Mouse (Mus musculus): ENCODE results near the gene Foxn4. TPM values are rescaled to one million over a fixed set of nuclear protein-coding genes. Genes with fewer than 3 reads are reported as not detected.

Gene Foxn4
- polyA plus RNA-seq, 1 experiment from 2014 or later, result 1.5 TPM

- Histone ChIP-seq H3K4me3 (replicated peaks; ENCODE audit: low read depth, low read length) (no peak overlapping the region), H3K4me1 (ENCODE audit: control insufficient read depth, insufficient read depth, low read length) (peaks cover 27% of the 10 kb centered on the region), H3K9me3 (ENCODE audit: control insufficient read depth, low read length) (no peaks in the 10 kb centered on the region), H3K27me3 (ENCODE audit: control insufficient read depth, insufficient read depth, low read length) (peaks cover 54% of the 10 kb centered on the region), H3K9ac (replicated peaks; ENCODE audit: low read length) (no peak overlapping the region), H3K4me2 (ENCODE audit: low read length) (no peak overlapping the region), H3K36me3 (ENCODE audit: control insufficient read depth, insufficient read depth, low read length) (no peaks in the 10 kb centered on the region), H3K27ac (replicated peaks; ENCODE audit: low read depth, low read length) (no peak overlapping the region)
- WGBS, result 71% methylated on average over 7 of the region's 7 CpGs
- DNase-seq (no peak), ATAC-seq (ENCODE audit: low FRiP score, low TSS enrichment) (no peak)
Measured at GRCm38 (mm10) chr5:114269499-114269898, 4.1 kb downstream of the Foxn4 start.

DNA sequence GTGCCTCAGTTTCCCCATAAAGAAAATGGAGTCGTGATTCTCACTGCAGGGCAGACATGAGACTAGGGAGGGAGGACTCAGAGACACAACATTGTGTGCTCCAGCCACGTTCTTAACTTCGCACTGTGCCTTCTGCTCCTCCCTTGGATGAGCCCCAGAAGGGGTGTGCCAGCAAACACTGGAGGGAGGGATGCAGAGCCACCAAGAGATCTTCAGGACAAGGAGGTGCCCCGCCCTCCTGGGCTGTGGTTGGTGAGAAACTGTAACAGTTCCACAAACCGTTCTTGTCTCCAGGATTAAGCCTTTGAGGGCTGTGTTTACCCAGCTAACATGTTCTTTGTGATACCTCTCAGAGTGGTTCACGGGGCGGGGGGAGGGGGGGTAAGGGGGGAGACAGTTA, 5.0 kb downstream of the Foxn4 start:
- Histone ChIP-seq H3K4me2 (ENCODE audit: low read length) (no peak overlapping the region), H3K4me3 (replicated peaks; ENCODE audit: low read depth, low read length) (no peak overlapping the region), H3K27me3 (ENCODE audit: control insufficient read depth, insufficient read depth, low read length) (peaks cover 45% of the 10 kb centered on the region), H3K4me1 (ENCODE audit: control insufficient read depth, insufficient read depth, low read length) (peaks cover 21% of the 10 kb centered on the region), H3K9me3 (ENCODE audit: control insufficient read depth, low read length) (no peaks in the 10 kb centered on the region), H3K9ac (replicated peaks; ENCODE audit: low read length) (no peak overlapping the region), H3K27ac (replicated peaks; ENCODE audit: low read depth, low read length) (no peak overlapping the region), H3K36me3 (ENCODE audit: control insufficient read depth, insufficient read depth, low read length) (no peaks in the 10 kb centered on the region)
- DNase-seq (peak; percentile 58), ATAC-seq (ENCODE audit: low FRiP score, low TSS enrichment) (no peak)
- WGBS, result 29% methylated on average over 7 of the region's 7 CpGs

DNA sequence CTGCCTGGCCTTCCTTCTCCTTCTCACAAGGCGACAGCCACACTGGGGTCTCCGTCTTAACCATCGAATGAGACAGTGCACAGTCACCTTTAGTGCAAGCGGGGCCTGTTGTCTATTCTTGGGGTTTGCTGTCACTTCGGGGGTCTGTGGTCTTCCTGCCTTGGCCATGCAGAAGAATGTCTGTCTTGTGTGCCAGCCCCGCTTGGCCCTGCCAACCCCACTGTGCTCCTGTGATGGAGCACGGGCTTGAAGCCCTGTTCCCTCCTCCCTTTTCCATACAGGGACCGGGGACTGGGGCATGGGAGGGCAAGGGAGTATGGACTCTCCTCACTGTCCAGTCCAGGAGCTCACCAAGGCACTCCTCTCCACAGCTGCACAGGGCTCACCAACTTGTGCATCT, 8.8 kb downstream of the Foxn4 start:
- ATAC-seq (ENCODE audit: low FRiP score, low TSS enrichment) (no peak), DNase-seq (no peak)
- WGBS, result 88% methylated on average over 8 of the region's 8 CpGs
- no peak overlapping the region for H3K9ac ChIP-seq (replicated peaks; ENCODE audit: low read length)
- no peak overlapping the region for H3K27ac ChIP-seq (replicated peaks; ENCODE audit: low read depth, low read length)
- H3K4me1 ChIP-seq (ENCODE audit: control insufficient read depth, insufficient read depth, low read length), result peaks cover 6% of the 10 kb centered on the region; the same call in 1 of the 2 replicates
- H3K4me2 ChIP-seq (ENCODE audit: low read length), result no peak overlapping the region
- H3K9me3 ChIP-seq (ENCODE audit: control insufficient read depth, low read length), result no peaks in the 10 kb centered on the region
- peaks cover 7% of the 10 kb centered on the region; the same call in 1 of the 2 replicates for H3K27me3 ChIP-seq (ENCODE audit: control insufficient read depth, insufficient read depth, low read length)
- H3K4me3 ChIP-seq (replicated peaks; ENCODE audit: low read depth, low read length), result no peak overlapping the region
- H3K36me3 ChIP-seq (ENCODE audit: control insufficient read depth, insufficient read depth, low read length), result no peaks in the 10 kb centered on the region

GRCm38 (mm10) chr5:114264030-114264459, 9.6 kb downstream of the Foxn4 start:
- DNase-seq (peak; percentile 63), ATAC-seq (ENCODE audit: low FRiP score, low TSS enrichment) (peak; percentile 70; the same call in 1 of the 2 replicates)
- no peak overlapping the region for H3K9ac ChIP-seq (replicated peaks; ENCODE audit: low read length)
- H3K4me3 ChIP-seq (replicated peaks; ENCODE audit: low read depth, low read length), result no peak overlapping the region
- H3K9me3 ChIP-seq (ENCODE audit: control insufficient read depth, low read length), result no peaks in the 10 kb centered on the region
- 0 out of 2 replicates have a peak, but pooled peaks cover 1% of the 10 kb centered on the region for H3K4me1 ChIP-seq (ENCODE audit: control insufficient read depth, insufficient read depth, low read length)
- no peak overlapping the region for H3K27ac ChIP-seq (replicated peaks; ENCODE audit: low read depth, low read length)
- H3K4me2 ChIP-seq (ENCODE audit: low read length), result no peak overlapping the region
- 42% methylated on average over 8 of the region's 8 CpGs for WGBS
- 0 out of 2 replicates have a peak, but pooled peaks cover 4% of the 10 kb centered on the region for H3K27me3 ChIP-seq (ENCODE audit: control insufficient read depth, insufficient read depth, low read length)
- no peaks in the 10 kb centered on the region for H3K36me3 ChIP-seq (ENCODE audit: control insufficient read depth, insufficient read depth, low read length)

DNA sequence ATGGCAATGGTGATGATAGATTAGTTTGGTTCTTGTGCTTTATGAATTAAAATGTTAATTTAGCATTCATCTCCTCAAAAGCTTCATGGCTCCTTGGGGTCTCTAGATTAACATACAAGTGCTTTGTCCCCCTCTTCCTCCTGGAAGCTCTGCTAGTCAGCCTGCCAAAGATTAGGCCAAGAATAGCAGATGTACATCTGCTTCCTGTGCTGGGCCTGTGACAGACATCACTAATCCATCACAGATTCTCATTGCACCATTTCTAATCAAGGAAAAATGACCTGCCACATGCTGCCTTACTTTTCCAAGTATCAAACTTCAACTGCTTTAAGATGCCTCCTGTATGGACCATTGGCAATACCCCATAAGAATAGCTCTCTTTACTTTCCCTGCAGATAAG, 12.1 kb downstream of the Foxn4 start:
- Histone ChIP-seq H3K9me3 (ENCODE audit: control insufficient read depth, low read length) (no peaks in the 10 kb centered on the region), H3K36me3 (ENCODE audit: control insufficient read depth, insufficient read depth, low read length) (no peaks in the 10 kb centered on the region), H3K27me3 (ENCODE audit: control insufficient read depth, insufficient read depth, low read length) (no peaks in the 10 kb centered on the region; the same call in 1 of the 2 replicates), H3K4me1 (ENCODE audit: control insufficient read depth, insufficient read depth, low read length) (no peaks in the 10 kb centered on the region), H3K4me3 (replicated peaks; ENCODE audit: low read depth, low read length) (no peak overlapping the region), H3K9ac (replicated peaks; ENCODE audit: low read length) (no peak overlapping the region), H3K27ac (replicated peaks; ENCODE audit: low read depth, low read length) (no peak overlapping the region), H3K4me2 (ENCODE audit: low read length) (no peak overlapping the region)
- ATAC-seq (ENCODE audit: low FRiP score, low TSS enrichment), result no peak
- no peak for DNase-seq

DNA sequence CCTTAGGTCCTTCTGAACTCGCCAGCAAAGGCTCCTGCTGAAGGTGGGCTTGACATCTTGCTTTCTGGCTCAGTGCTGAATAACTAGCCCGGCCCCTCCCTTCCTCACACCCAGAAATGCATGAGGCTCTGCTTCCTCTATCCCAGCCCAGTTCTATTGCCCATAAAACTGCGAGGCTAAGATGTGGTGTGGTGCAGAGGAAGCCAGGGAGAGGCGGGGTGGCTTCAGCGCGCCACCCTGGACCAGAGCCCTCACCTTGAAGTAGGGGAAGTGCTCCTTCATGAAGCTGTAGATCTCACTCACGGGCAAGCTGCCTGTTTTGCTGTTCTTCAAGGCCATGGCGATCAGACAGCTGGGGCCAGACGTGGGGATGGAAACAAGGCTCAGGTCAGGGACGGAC, 14.1 kb downstream of the Foxn4 start:
- no peak overlapping the region for H3K4me2 ChIP-seq (ENCODE audit: low read length)
- ATAC-seq (ENCODE audit: low FRiP score, low TSS enrichment), result no peak
- no peaks in the 10 kb centered on the region for H3K4me1 ChIP-seq (ENCODE audit: control insufficient read depth, insufficient read depth, low read length)
- no peaks in the 10 kb centered on the region for H3K9me3 ChIP-seq (ENCODE audit: control insufficient read depth, low read length)
- no peaks in the 10 kb centered on the region for H3K36me3 ChIP-seq (ENCODE audit: control insufficient read depth, insufficient read depth, low read length)
- no peaks in the 10 kb centered on the region; the same call in 1 of the 2 replicates for H3K27me3 ChIP-seq (ENCODE audit: control insufficient read depth, insufficient read depth, low read length)
- H3K27ac ChIP-seq (replicated peaks; ENCODE audit: low read depth, low read length), result no peak overlapping the region
- H3K4me3 ChIP-seq (replicated peaks; ENCODE audit: low read depth, low read length), result no peak overlapping the region
- 86% methylated on average over 10 of the region's 10 CpGs for WGBS
- DNase-seq, result no peak
- no peak overlapping the region for H3K9ac ChIP-seq (replicated peaks; ENCODE audit: low read length)

- Histone ChIP-seq H3K36me3 (ENCODE audit: control insufficient read depth, insufficient read depth, low read length) (no peaks in the 10 kb centered on the region), H3K27ac (replicated peaks; ENCODE audit: low read depth, low read length) (no peak overlapping the region), H3K4me1 (ENCODE audit: control insufficient read depth, insufficient read depth, low read length) (peaks cover 8% of the 10 kb centered on the region), H3K4me2 (ENCODE audit: low read length) (peak overlapping the region; percentile 42), H3K27me3 (ENCODE audit: control insufficient read depth, insufficient read depth, low read length) (no peaks in the 10 kb centered on the region; the same call in 1 of the 2 replicates), H3K9me3 (ENCODE audit: control insufficient read depth, low read length) (no peaks in the 10 kb centered on the region), H3K9ac (replicated peaks; ENCODE audit: low read length) (peak overlapping the region; percentile 29; the same call in 1 of the 2 replicates), H3K4me3 (replicated peaks; ENCODE audit: low read depth, low read length) (no peak overlapping the region)
- DNase-seq, result peak; percentile 93
- 17% methylated on average over 14 of the region's 14 CpGs for WGBS
- peak; percentile 57; the same call in 1 of the 2 replicates for ATAC-seq (ENCODE audit: low FRiP score, low TSS enrichment)
Measured at GRCm38 (mm10) chr5:114248174-114248589, 25.4 kb downstream of the Foxn4 start.

- no peaks in the 10 kb centered on the region; the same call in 1 of the 2 replicates for H3K27me3 ChIP-seq (ENCODE audit: control insufficient read depth, insufficient read depth, low read length)
- no peak overlapping the region for H3K4me2 ChIP-seq (ENCODE audit: low read length)
- H3K9ac ChIP-seq (replicated peaks; ENCODE audit: low read length), result no peak overlapping the region
- DNase-seq (no peak), ATAC-seq (ENCODE audit: low FRiP score, low TSS enrichment) (no peak)
- H3K9me3 ChIP-seq (ENCODE audit: control insufficient read depth, low read length), result no peaks in the 10 kb centered on the region
- no peaks in the 10 kb centered on the region for H3K36me3 ChIP-seq (ENCODE audit: control insufficient read depth, insufficient read depth, low read length)
- H3K4me3 ChIP-seq (replicated peaks; ENCODE audit: low read depth, low read length), result no peak overlapping the region
- H3K4me1 ChIP-seq (ENCODE audit: control insufficient read depth, insufficient read depth, low read length), result peaks cover 8% of the 10 kb centered on the region
- 85% methylated on average over 7 of the region's 7 CpGs for WGBS
- H3K27ac ChIP-seq (replicated peaks; ENCODE audit: low read depth, low read length), result no peak overlapping the region
Measured at GRCm38 (mm10) chr5:114246465-114246864, 27.1 kb downstream of the Foxn4 start.

GRCm38 (mm10) chr5:114239737-114240136, 33.9 kb downstream of the Foxn4 start:
- no peaks in the 10 kb centered on the region for H3K27me3 ChIP-seq (ENCODE audit: control insufficient read depth, insufficient read depth, low read length)
- 46% methylated on average over 14 of the region's 14 CpGs for WGBS
- no peak for ATAC-seq (ENCODE audit: low FRiP score, low TSS enrichment)

More at GRCm38 (mm10) chr5:114239737-114240136, 33.9 kb downstream of the Foxn4 start:
- Histone ChIP-seq H3K9ac (replicated peaks; ENCODE audit: low read length) (no peak overlapping the region), H3K4me1 (ENCODE audit: control insufficient read depth, insufficient read depth, low read length) (no peaks in the 10 kb centered on the region), H3K36me3 (ENCODE audit: control insufficient read depth, insufficient read depth, low read length) (no peaks in the 10 kb centered on the region), H3K27ac (replicated peaks; ENCODE audit: low read depth, low read length) (no peak overlapping the region), H3K4me2 (ENCODE audit: low read length) (no peak overlapping the region), H3K4me3 (replicated peaks; ENCODE audit: low read depth, low read length) (no peak overlapping the region), H3K9me3 (ENCODE audit: control insufficient read depth, low read length) (no peaks in the 10 kb centered on the region)
- DNase-seq, result no peak

All from midbrain, embryonic 14.5 days (tissue).